Mouse (Mus musculus) spleen, postnatal 14 days (tissue): ENCODE measurements around the gene Coro1b.
A peak's percentile ranks its signal among the peaks of the same experiment; 100 is the strongest.

Source experiments
- DNase-seq, 2 experiments: peaks; one replicate each; pipeline ENCODE4 v3.0.0; 2021 to 2022; ENCODE audit warnings: low spot score in 2 of 2

Gene Coro1b

DNA sequence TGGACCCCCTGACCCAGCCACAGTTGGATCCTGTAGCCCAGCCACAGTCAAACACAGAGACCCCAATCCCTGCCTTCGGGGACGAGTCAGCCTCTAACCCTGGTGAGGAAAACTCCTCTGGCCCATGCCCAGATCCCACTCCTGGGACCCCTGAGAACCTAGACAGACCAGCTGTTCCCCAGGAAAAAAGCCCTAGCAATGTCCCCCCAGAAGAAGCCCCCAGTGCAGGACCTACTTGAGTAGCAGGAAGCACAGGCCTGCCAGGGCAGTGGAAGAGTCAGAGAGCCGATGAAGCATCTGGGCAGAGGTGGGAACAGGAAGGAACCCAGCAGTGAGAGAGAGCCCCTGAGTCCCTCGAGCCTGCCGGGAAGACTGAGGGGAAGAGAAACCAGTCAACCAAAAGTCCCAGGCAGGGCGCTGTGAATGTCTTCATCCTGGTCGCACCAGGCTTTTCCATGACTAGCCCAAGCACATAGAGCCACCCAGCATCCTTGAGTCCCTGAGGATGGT is 4.6 kb upstream of the Coro1b start, which contains the start of gene Cabp4:
TSS of gene Cabp4 (minus strand) at position 275 of the 510 bp plus-strand sequence.
- DNase-seq: no peak

DNA sequence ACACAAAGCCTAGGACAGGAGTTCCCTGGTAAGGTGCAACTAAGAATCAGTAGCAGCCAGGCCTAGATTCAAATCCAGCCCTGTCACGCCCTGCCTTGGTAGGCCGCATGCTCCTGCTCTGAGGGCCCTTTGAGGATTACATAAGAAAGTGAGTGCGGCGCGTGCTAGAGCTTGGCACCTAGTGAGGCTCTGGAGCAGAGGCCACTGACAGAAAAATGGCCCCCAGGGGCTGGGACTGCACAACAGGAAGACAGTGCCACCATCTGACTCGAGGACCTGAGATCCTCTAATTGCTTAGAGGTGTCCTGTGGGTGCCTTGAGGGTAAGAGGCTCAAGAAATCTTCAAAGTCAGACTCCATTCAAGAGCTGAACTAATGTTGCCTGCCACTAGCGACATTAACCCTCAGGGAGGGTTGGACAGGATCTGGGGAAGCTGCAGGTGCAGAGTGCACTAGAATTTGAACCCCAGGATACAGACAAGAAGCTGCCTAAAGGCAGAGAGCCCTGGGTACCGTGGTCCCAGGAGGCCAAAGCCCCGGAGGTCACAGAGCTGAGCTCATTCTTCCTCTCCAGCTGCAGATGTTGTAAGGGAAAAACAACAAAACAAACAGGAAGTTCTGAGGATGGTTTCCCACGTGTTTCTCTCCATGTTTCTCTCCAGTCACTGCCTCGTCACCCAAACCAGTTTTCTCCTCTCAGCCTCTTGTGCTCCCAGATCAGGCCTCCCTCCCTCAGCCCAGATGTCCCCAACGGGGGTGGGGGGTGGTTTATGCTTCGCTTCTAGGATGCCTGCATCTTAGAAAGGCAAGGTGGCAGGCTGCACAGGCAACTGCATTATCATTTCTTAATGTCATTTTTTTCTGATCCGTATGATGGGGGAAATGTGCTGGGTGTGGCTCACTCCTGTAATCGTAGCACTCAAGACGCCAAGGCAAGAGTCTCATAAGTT is 3.6 kb upstream of the Coro1b start:
- DNase-seq: no peak

DNA sequence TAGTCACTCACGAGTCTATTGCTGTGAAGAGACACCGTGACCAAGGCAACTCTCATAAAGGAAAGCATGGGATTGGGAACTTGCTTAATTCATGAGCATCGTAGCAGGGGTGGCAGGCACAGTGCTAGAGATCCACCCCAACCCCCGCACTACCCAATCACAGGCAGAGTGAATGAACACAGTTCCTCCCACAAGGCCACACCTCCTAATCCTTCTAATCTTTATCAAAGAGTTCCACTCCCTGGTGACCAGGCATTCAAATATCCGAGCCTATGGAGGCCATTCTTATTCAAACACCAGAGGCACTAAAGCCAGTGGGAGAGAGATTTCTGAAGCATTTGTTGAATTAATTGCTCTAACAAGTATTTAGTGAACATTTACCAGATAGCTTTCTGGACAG is 2.5 kb upstream of the Coro1b start:
- no peak for DNase-seq

DNA sequence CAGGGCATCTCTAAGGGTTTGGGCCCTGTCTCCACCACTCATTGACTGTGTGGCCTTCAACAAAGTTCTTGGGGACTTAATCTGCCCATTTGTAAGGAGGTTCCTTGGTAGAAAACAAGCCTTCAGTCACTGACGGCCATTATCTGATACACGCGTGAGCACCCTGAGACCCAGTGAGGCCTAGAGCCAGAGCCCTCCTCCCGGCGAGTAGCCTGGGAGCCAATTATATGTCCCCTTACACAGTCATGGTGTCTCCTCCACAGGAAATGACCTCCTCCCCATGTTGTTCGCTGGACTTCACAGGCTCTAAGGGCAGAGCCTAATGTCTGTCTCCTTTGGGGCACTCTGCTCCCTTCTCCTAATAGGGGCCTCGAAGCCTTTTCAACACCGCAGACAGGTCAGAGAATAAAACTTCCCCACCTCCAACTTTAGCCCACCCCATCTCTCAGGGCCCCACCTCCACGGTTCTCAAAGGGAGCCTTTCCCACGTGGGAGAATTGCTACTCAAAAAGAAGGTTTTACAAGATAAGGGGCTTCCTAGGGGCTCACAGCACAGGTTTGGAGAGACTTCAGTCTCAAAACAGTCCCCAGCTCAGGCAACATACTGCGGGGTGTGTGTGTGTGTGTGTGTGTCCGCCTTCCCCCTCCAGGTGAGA is 1.9 kb upstream of the Coro1b start:
- no peak for DNase-seq

DNA sequence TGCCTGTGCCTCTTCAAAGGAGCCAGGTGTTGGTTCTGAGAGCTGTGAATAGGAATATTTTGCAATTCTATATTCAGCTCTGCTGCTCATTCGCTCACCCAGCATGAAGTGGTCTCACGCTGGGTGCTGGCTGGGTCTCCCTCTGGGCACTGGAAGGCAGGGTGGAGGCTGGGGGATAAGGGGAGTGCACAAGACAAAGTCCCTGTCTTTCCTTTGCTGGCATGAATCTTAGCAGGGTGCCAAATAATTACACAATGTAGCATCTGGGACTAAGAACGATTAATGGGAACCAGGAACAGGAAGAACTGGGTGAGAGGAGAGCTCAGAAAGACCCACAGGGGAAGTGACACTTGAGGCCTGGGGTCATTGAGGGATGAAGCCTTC is 1.4 kb upstream of the Coro1b start:
- DNase-seq: no peak

DNA sequence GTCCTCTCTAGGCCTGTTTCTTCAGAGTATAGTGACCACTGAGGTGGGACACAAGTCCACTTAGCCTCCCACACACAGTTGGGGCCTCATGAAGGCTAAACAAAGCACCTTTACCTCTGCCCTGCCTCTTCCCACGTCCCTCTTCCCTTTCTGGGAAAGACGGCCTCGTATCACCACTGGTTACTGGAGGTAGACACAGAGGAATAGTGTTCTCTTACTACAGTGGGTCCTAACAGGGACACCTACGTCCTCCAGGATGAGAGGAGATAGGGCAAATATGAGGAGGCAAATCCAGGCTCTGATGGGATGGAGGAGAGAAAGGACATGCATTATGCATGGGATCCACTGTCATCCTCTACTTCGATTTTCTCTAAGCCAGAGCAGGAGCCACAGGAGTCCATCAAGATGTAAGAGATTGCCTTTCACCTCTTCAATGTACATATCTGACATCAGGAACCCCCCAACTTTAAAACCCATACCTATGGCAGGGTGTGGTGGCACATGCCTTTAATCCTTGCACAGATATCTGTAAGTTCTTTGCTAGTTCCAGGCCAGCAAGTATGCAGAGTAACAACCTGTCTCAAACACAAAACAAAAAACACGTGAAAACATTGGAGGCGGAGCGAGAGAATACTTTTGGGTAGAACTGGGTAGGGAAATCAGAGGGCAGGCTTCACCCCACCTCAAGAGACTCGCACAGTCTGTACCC is 483 bp upstream of the Coro1b start:
- no peak for DNase-seq

DNA sequence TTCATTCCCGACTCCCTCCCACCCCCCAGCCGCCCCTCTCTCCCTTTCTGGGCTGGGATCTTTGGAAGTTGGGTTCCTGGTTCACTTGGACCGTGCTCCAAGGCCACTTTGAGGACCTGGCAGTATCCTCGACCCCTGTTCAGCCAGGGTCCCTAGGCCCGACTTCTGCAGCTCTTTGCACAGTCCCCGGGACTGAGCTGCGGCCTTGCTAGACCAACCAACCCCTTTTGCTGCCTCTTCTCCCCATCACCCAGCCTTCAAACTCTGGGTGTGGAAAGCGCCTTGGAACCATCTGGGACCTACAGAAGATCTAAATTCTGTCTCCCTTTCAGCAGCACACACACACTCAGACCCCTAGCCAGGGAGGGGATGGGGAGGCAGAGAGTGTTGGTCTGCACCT is 400 bp downstream of the Coro1b start:
- DNase-seq: no peak

DNA sequence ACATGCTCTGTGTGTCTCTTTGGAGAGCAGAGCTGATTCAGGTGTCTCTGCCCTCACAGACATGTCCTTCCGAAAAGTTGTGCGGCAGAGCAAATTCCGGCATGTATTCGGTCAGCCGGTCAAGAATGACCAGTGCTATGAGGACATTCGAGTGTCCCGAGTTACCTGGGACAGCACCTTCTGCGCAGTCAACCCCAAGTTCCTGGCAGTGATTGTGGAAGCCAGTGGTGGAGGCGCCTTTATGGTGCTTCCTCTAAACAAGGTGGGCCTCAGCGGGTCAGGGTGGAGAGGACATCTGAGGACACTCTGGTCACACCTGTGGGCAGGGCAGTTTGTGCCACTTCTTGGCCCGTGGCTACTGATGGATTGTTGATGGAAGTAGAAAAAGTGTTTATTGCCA is 864 bp downstream of the Coro1b start:
- DNase-seq: no peak

DNA sequence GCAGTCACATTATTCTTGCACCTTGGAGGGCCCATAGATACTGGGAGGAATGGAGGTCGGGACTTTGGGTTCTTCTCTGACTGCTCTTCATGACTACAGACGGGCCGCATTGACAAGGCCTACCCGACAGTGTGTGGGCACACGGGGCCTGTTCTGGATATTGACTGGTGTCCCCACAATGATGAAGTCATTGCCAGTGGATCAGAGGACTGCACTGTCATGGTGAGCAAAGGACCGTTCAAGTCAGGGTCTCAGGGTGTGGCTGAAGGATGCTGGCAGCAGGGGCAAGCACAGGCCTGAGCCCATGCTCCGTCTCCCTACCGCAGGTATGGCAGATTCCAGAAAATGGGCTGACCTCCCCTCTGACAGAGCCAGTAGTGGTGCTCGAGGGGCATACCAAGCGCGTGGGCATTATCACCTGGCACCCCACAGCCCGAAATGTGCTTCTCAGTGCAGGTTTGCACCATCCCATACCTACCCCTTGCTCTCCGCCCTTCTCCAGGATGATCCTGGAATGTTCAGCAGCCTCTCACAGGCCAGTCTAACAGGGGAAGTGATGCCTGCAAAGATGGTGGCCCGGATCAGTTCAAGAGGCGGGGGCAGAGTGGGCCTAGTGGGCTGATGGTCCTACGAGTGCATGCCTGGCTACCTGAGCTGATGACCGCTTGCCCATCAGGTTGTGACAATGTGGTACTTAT is 1.5 kb downstream of the Coro1b start:
- DNase-seq: no peak

DNA sequence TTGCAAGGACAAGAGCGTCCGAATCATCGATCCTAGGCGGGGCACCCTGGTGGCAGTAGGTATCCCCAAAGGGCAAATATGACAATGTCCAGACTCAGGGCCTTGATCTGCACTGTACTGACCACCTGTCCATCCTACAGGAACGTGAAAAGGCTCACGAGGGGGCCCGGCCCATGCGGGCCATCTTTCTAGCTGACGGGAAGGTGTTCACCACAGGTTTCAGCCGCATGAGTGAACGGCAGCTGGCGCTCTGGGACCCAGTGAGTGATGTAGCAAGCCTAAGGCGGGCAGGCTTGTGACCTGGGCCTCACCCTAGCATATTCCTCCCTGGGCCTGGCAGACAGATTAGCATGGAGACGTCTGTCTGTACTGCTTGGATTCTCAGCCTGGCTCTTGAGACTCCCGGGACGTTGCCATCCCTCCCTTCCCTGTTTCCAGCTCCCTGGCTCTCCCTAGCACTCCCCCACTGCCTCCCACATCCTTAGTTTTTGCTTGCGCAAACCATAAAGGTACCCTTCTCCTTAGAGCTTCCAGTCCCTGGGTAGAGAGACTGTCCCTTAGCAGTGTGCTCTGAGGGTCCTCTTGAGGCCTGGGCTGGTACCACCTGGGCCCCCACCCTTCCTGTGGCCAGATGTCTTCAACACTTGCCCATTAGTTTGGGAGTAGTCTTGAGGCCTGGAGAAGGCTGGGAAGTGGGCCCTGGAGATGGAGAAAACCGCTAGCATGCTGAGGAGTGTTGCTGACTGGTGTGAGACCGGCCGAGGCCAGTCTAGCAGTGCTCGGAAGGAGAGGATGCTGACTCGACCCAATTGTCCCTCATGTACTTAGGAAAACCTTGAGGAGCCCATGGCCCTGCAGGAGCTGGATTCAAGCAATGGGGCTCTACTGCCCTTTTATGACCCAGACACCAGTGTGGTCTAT is 2.4 kb downstream of the Coro1b start:
- DNase-seq: no peak

DNA sequence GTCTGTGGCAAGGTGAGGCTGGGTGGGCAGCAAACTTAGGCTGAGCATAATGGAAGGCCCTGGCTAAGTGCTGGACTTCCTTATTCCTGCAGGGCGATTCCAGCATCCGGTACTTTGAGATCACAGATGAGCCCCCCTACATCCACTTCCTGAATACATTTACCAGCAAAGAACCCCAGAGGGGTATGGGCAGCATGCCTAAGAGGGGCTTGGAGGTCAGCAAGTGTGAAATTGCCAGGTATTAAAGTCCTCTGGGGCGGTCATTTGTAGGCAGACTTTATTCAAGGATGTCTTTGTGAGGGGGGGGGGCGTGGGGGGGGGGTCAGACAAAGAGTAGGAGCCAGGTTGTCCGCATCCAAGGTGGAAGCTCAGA is 3.1 kb downstream of the Coro1b start:
- no peak for DNase-seq

DNA sequence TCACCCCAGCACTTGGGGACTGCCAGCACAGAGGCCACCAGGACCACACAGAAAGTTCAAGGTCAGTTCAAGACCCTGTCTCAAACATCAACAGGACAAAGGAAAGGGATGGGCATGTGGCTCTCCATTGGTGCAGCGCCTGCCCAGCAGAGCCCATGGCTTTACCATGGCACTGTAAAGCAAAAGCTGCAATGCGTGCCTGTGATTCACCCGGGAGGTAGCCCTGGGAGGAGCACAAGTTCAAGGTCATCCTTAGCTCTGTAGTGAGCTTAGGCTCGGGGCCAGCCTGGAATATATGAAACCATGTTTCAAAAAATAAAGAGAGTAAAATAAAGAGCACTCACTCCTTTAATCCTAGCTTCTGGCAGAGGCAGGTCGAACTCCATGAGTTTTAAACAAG is 3.5 kb downstream of the Coro1b start:
- no peak for DNase-seq

DNA sequence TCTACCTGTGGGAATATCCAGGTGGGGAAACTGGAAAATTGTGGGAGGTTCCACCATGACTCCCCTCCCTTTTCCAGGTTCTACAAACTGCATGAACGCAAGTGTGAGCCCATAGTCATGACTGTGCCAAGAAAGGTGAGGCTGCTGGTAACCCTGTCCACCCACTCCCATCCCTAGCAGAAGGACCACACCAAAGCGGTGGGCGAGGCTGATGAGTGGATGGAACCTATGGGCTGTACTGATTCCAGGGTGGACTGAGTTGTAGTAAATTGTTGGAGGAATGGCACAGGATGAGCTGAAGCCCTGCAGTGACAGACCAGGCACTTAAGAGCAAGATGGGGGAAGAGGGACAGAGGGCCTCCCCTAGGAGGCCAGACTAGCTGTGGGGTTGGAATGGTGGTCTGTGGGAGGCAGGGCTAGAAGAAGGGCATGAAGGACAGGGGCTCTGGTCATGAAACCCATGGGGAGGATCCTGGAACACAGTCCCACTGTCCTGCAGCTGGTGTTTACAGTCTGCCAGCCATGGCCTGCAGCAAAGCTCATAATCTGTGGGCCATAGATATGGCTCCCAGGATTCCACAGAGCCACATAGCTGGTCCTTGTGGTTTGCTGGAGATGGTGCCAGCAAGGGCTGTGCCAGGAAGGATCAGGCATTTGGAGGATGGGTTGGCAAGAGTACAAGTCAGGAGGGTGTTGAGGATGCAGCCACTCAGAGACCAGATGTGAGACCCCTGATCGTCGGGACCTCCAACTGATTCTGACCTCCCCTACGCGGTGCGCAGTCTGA is 4.2 kb downstream of the Coro1b start:
- no peak for DNase-seq

DNA sequence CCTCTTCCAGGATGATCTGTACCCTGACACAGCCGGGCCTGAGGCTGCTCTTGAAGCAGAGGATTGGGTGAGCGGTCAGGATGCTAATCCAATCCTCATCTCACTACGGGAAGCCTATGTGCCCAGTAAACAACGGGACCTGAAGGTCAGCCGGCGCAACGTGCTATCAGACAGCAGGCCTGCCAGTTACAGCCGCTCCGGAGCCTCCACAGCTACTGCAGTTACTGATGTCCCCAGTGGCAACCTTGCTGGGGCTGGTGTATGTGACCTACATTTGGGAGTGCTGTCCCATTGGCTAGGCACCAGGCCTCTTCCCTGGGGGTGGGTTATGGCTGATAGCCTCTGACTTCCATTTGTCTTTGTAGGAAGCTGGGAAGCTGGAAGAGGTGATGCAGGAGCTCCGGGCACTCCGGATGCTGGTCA is 4.8 kb downstream of the Coro1b start, which contains the start of gene Ptprcap:
TSS of gene Ptprcap (plus strand) at position 373 of the 423 bp plus-strand sequence.
- no peak for DNase-seq

DNA sequence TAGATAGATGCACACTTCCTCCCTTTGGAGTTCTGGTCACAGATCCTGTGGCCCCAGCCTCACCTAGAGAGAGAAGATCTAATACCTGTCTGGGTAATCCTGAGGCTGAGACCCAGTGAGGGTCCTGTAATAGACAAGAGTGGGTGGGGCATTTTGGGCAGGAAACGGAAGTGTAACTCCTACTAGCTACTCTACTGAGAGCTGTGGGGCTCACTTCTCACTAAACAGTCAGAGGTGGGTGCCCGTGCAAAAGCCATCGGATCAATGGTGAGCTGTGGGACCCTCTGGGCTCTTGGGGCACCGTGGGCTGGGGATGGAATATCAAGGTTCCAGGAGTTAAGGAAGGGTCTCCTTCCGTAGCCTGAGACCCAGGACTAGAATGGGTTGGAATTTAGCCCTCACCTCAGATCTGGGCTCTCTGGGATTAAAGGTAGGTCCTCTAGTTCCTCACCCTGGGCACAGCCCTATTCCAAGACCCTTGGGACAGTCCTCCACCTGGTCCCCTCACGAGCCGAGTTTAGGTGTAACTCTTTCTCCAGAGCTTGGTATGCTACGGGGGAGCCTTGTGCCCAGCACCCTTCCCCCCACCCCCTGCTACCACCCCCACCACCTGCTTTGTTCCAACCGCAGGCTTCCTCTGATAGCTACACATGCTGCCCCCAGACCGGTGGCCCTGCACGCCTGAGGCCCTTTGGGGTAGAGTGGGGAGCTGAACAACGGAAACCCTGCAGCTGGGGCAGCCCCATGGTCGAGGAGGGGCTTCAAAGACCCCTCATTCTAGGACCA is 6.2 kb downstream of the Coro1b start:
- peak; percentile 46 to 58 for DNase-seq

DNA sequence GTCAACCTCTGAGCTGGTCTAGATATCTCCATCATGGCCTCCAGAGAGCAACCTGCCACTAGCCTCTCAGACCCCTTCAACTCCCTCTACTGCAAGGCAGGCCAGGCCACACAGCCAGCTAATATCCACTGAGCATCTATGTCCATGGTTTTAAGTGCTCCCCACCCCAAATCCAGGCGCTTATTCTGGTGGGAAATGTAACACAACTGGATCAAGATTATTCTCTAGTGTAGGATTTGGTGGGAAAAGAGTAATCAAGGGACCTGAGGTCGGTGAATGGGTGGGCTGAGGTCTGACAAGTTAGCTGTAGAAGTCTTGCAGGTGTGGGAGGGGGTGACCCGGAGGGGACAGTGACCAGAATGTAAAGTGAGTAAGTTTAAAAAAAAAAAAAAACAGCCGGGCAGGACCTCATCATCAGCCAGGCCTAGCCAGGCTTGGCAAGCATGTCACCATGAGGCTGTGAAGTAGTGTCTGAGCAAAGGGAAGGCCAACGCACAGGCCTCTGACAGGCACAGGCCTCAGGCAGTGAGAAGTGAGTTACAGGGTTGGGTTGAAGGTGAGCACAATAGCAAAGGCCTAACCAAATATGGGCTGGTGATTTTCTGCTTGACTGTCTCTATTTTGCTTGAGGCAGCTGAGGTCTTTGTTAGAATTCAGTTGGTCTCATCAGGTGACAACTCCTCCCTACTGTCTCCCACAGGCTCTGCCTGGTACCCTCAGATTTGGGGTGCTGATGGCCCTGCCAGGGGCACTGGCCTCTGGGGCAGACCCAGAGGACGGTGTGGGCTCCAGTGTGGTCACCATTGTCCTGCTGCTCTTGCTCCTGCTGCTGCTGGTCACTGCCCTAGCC is 7.0 kb downstream of the Coro1b start:
- DNase-seq: peak in 1 of 2 experiments; percentile 32

DNA sequence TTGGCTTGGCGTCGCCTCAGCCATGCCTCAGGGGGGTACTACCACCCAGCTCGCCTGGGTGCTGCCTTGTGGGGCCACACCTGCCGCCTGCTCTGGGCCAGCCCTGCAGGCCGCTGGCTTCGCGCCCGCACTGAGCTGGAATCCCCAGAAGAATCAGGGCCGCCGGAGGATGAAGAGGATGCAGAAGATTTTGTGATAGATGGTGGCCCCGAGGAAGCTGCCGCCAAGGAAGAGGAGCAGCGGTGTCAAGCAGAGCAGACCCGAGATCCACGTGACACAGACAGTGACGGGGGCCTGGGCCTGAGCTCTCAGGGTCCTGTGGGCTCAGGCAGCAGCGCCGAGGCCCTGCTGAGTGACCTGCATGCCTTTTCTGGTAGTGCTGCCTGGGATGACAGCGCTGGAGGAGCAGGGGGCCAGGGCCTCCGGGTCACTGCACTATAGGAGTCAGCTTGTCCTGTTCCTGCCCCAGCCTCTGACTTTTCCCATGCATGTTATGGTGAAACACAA is 7.7 kb downstream of the Coro1b start:
- no peak for DNase-seq

DNA sequence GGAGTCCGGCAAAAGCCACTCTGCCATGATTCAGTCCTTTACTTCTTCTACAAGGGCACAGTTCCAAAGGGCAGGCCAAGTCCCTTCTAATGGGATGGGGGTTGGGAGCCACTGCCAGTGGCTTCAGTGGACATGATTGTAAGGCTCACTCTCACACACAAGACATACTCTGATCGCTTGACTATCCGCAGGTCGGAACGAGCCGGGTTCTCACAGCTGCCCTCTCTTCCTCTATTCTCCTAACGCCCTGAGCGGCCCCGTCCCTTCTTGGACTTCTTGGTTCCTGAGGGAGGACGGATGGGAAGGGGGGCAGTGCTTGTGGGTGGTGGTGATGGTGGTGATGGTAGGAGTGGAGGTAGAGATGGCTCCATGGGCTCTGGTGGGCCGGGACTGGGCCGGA is 8.4 kb downstream of the Coro1b start:
- DNase-seq: no peak
